Mouse (Mus musculus): Measurements from ENCODE around the gene Tmem45a. TPM values are rescaled to one million over a fixed set of nuclear protein-coding genes. Genes with fewer than 3 reads are reported as not detected.
"Not testable (repeated sequence)": the region's sequence is repeated elsewhere in the genome, so short reads cannot be mapped to it uniquely, and the experiment has no call there.

Gene Tmem45a
- polyA plus RNA-seq (2015; fragmentation: Nextera tagmentation; extraction: Ambion mirVana) = 28.2 and 33.7 TPM in 2 replicates

GRCm38 (mm10) chr16:56885824-56886615 is at the start of gene Tmem45a:
Tmem45a (minus strand) TSS chr16:56886166.
- WGBS = 3% methylated on average over 25 of the region's 25 CpGs
- Histone ChIP-seq H3K4me1 (ENCODE audit: insufficient read depth, low read length) (peaks cover 4% of the 10 kb centered on the region; the same call in 1 of the 2 replicates), H3K36me3 (ENCODE audit: insufficient read depth, low read length) (no peaks in the 10 kb centered on the region), H3K9me3 (ENCODE audit: low read length) (no peaks in the 10 kb centered on the region), H3K4me2 (replicated peaks; ENCODE audit: low read depth, low read length) (peak within 1 kb of the TSS; percentile 87), H3K27ac (ENCODE audit: low read length) (peak within 1 kb of the TSS; percentile 66; the same call in 1 of the 2 replicates), H3K27me3 (ENCODE audit: insufficient read depth, low read length) (no peaks in the 10 kb centered on the region), H3K9ac (replicated peaks; ENCODE audit: low read length) (peak within 1 kb of the TSS; percentile 66), H3K4me3 (ENCODE audit: low read length) (peak within 1 kb of the TSS; percentile 69)
- peak; percentile 99 for ATAC-seq (ENCODE audit: low FRiP score, low TSS enrichment)

- ATAC-seq (ENCODE audit: low FRiP score, low TSS enrichment) = no peak
- WGBS = 55% methylated on average over 3 of the region's 3 CpGs
These were observed 42.1 kb upstream of the Tmem45a start, which contains the start of gene Lnp1 for GRCm38 (mm10) chr16:56928023-56928422. Lnp1 (minus strand) TSS chr16:56928061.

GRCm38 (mm10) chr16:56920102-56920657 is 34.2 kb upstream of the Tmem45a start:
- Histone ChIP-seq H3K4me2 (replicated peaks; ENCODE audit: low read depth, low read length) (no peak overlapping the region), H3K9me3 (ENCODE audit: low read length) (no peaks in the 10 kb centered on the region), H3K4me1 (ENCODE audit: insufficient read depth, low read length) (no peaks in the 10 kb centered on the region), H3K27ac (ENCODE audit: low read length) (no peak overlapping the region), H3K9ac (replicated peaks; ENCODE audit: low read length) (no peak overlapping the region), H3K4me3 (ENCODE audit: low read length) (no peak overlapping the region), H3K36me3 (ENCODE audit: insufficient read depth, low read length) (no peaks in the 10 kb centered on the region), H3K27me3 (ENCODE audit: insufficient read depth, low read length) (no peaks in the 10 kb centered on the region)
- peak; percentile 78 for ATAC-seq (ENCODE audit: low FRiP score, low TSS enrichment)
- WGBS = 23% methylated on average over 8 of the region's 8 CpGs

More at GRCm38 (mm10) chr16:56928023-56928422, 42.1 kb upstream of the Tmem45a start, which contains the start of gene Lnp1:
- H3K4me1 ChIP-seq (ENCODE audit: insufficient read depth, low read length) = no peaks in the 10 kb centered on the region
- H3K36me3 ChIP-seq (ENCODE audit: insufficient read depth, low read length) = no peaks in the 10 kb centered on the region
- no peaks in the 10 kb centered on the region for H3K27me3 ChIP-seq (ENCODE audit: insufficient read depth, low read length)
- no peak within 1 kb of the TSS for H3K27ac ChIP-seq (ENCODE audit: low read length)
- no peak within 1 kb of the TSS for H3K4me3 ChIP-seq (ENCODE audit: low read length)
- H3K9ac ChIP-seq (replicated peaks; ENCODE audit: low read length) = no peak within 1 kb of the TSS
- no peak within 1 kb of the TSS for H3K4me2 ChIP-seq (replicated peaks; ENCODE audit: low read depth, low read length)
- H3K9me3 ChIP-seq (ENCODE audit: low read length) = no peaks in the 10 kb centered on the region

- Histone ChIP-seq H3K27me3 (ENCODE audit: insufficient read depth, low read length) (no peaks in the 10 kb centered on the region), H3K4me2 (replicated peaks; ENCODE audit: low read depth, low read length) (no peak overlapping the region), H3K9ac (replicated peaks; ENCODE audit: low read length) (no peak overlapping the region), H3K36me3 (ENCODE audit: insufficient read depth, low read length) (no peaks in the 10 kb centered on the region), H3K9me3 (ENCODE audit: low read length) (no peaks in the 10 kb centered on the region), H3K27ac (ENCODE audit: low read length) (no peak overlapping the region), H3K4me1 (ENCODE audit: insufficient read depth, low read length) (no peaks in the 10 kb centered on the region), H3K4me3 (ENCODE audit: low read length) (no peak overlapping the region)
- ATAC-seq (ENCODE audit: low FRiP score, low TSS enrichment) = no peak
- WGBS = 89% methylated on average over 7 of the region's 7 CpGs
These were observed 31.3 kb upstream of the Tmem45a start for GRCm38 (mm10) chr16:56917230-56917629.

GRCm38 (mm10) chr16:56908986-56909385 is 23.0 kb upstream of the Tmem45a start:
- no peak overlapping the region for H3K27ac ChIP-seq (ENCODE audit: low read length)
- H3K4me3 ChIP-seq (ENCODE audit: low read length) = no peak overlapping the region
- H3K27me3 ChIP-seq (ENCODE audit: insufficient read depth, low read length) = no peaks in the 10 kb centered on the region
- ATAC-seq (ENCODE audit: low FRiP score, low TSS enrichment) = no peak
- H3K4me1 ChIP-seq (ENCODE audit: insufficient read depth, low read length) = no peaks in the 10 kb centered on the region
- no peaks in the 10 kb centered on the region for H3K9me3 ChIP-seq (ENCODE audit: low read length)
- 71% methylated on average over 5 of the region's 5 CpGs for WGBS
- H3K9ac ChIP-seq (replicated peaks; ENCODE audit: low read length) = no peak overlapping the region
- H3K36me3 ChIP-seq (ENCODE audit: insufficient read depth, low read length) = no peaks in the 10 kb centered on the region
- no peak overlapping the region for H3K4me2 ChIP-seq (replicated peaks; ENCODE audit: low read depth, low read length)

GRCm38 (mm10) chr16:56902206-56902605 is 16.2 kb upstream of the Tmem45a start:
- not testable (repeated sequence) for H3K4me1 ChIP-seq (ENCODE audit: insufficient read depth, low read length); H3K27me3 ChIP-seq (ENCODE audit: insufficient read depth, low read length); H3K9me3 ChIP-seq (ENCODE audit: low read length); H3K27ac ChIP-seq (ENCODE audit: low read length); H3K4me3 ChIP-seq (ENCODE audit: low read length); H3K9ac ChIP-seq (replicated peaks; ENCODE audit: low read length); H3K36me3 ChIP-seq (ENCODE audit: insufficient read depth, low read length); ATAC-seq (ENCODE audit: low FRiP score, low TSS enrichment); H3K4me2 ChIP-seq (replicated peaks; ENCODE audit: low read depth, low read length)
- 66% methylated on average over 3 of the region's 3 CpGs for WGBS

- Histone ChIP-seq H3K9me3 (ENCODE audit: low read length) (no peaks in the 10 kb centered on the region), H3K27ac (ENCODE audit: low read length) (no peak overlapping the region), H3K27me3 (ENCODE audit: insufficient read depth, low read length) (no peaks in the 10 kb centered on the region), H3K9ac (replicated peaks; ENCODE audit: low read length) (no peak overlapping the region), H3K4me3 (ENCODE audit: low read length) (no peak overlapping the region), H3K4me1 (ENCODE audit: insufficient read depth, low read length) (no peaks in the 10 kb centered on the region), H3K36me3 (ENCODE audit: insufficient read depth, low read length) (no peaks in the 10 kb centered on the region), H3K4me2 (replicated peaks; ENCODE audit: low read depth, low read length) (no peak overlapping the region)
- no peak for ATAC-seq (ENCODE audit: low FRiP score, low TSS enrichment)
- 82% methylated on average over 5 of the region's 5 CpGs for whole genome bisulfite sequencing
These were observed 5.6 kb upstream of the Tmem45a start for GRCm38 (mm10) chr16:56891583-56891982.

- Histone ChIP-seq H3K4me2 (replicated peaks; ENCODE audit: low read depth, low read length) (peak overlapping the region; percentile 87), H3K4me1 (ENCODE audit: insufficient read depth, low read length) (peaks cover 4% of the 10 kb centered on the region; the same call in 1 of the 2 replicates), H3K4me3 (ENCODE audit: low read length) (peak overlapping the region; percentile 69), H3K36me3 (ENCODE audit: insufficient read depth, low read length) (no peaks in the 10 kb centered on the region), H3K27me3 (ENCODE audit: insufficient read depth, low read length) (no peaks in the 10 kb centered on the region), H3K27ac (ENCODE audit: low read length) (no peak overlapping the region), H3K9ac (replicated peaks; ENCODE audit: low read length) (no peak overlapping the region), H3K9me3 (ENCODE audit: low read length) (no peaks in the 10 kb centered on the region)
- ATAC-seq (ENCODE audit: low FRiP score, low TSS enrichment) = no peak
- 25% methylated on average over 9 of the region's 9 CpGs for WGBS
These were observed 700 bp upstream of the Tmem45a start for GRCm38 (mm10) chr16:56886616-56887116.

- ATAC-seq (ENCODE audit: low FRiP score, low TSS enrichment) = no peak
- 88% methylated on average over 6 of the region's 6 CpGs for WGBS
These were observed 1.2 kb downstream of the Tmem45a start for GRCm38 (mm10) chr16:56884811-56885210.

More at GRCm38 (mm10) chr16:56884811-56885210, 1.2 kb downstream of the Tmem45a start:
- peak overlapping the region; percentile 13; the same call in 1 of the 2 replicates for H3K4me3 ChIP-seq (ENCODE audit: low read length)
- H3K9me3 ChIP-seq (ENCODE audit: low read length) = no peaks in the 10 kb centered on the region
- H3K27ac ChIP-seq (ENCODE audit: low read length) = no peak overlapping the region
- peak overlapping the region; percentile 36 for H3K4me2 ChIP-seq (replicated peaks; ENCODE audit: low read depth, low read length)
- peaks cover 4% of the 10 kb centered on the region; the same call in 1 of the 2 replicates for H3K4me1 ChIP-seq (ENCODE audit: insufficient read depth, low read length)
- H3K36me3 ChIP-seq (ENCODE audit: insufficient read depth, low read length) = no peaks in the 10 kb centered on the region
- no peak overlapping the region for H3K9ac ChIP-seq (replicated peaks; ENCODE audit: low read length)
- no peaks in the 10 kb centered on the region for H3K27me3 ChIP-seq (ENCODE audit: insufficient read depth, low read length)

All from kidney, embryonic 16.5 days (tissue).